Mouse (Mus musculus) testis, adult 2 months (tissue): ENCODE results near the gene Rwdd1.

Source experiments
- CTCF ChIP-seq: fragments of 200-500 bp; IDR thresholded peaks from 2 replicates; pipeline ENCODE4 v1.5.1; 2012; ENCODE audit warnings: low read depth, mild to moderate bottlenecking, inconsistent platforms, low read length, moderate library complexity; ENCODE audit not compliant: control insufficient read depth, insufficient read depth, insufficient replicate concordance
- POLR2A ChIP-seq: fragments of 200-500 bp; IDR thresholded peaks from 2 replicates; pipeline ENCODE4 v1.6.1; 2012; ENCODE audit warnings: low read depth, mild to moderate bottlenecking, inconsistent platforms, low read length, moderate library complexity; ENCODE audit not compliant: control insufficient read depth

GRCm38 (mm10) chr10:34053987-34054386, 34.6 kb upstream of the Rwdd1 start:
- no peak for TF ChIP-seq POLR2A
- TF ChIP-seq CTCF: no peak
